In the genomic region with DNA sequence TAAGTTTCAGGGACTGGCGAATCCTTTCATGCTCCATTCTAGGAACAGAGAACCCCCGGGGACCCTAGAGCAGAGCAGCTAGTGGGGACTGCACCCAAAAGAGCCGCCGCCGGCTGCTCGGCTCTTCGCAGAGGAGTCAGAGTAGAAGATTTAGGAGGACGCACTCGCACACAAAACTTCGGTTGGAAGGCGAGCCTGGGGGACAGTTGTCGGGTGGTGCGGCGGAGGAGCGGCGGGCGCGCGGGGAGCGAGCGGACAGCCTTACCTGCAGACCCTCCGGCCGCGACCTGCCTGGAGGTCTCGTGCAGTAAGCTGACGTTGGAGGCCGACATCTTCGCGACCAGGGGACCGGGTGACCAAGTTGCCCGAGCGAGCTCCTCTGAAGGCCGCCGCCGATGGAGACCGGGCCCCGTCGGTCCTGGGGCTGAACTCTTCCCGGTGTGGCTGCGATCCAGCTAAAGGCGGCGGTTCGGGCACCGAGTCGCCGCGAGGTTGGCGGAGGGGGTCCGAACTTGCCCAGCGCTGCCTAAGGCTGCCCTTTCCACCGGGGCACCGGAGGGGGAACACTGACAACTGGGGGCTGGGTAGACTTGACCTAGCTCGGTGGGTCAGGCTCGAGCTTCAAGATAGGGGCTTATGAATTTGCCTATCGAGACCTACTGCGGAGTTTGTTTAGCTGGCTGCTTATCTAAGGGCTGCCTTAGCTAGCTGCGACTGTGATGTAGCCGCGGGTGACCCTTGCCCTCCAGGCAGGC, we compare ENCODE assay signal across 9 mouse cellular contexts. TPM values are rescaled to one million over a fixed set of nuclear protein-coding genes. Genes with fewer than 3 reads are reported as not detected.
DNase-seq lines count a peak whose midpoint lies in the region; ATAC-seq lines count a peak whose summit lies in the region.
"Had no signal": no experiment of that assay in that cellular context is flagged by ENCODE, and none has a peak within 500 bp of the region (broad histone marks: within the 10 kb centered on the region; RNA-seq: fewer than 3 reads in every experiment).

No protein-coding gene starts in this region.

- ATAC-seq in hindbrain, embryonic 15.5 days (ENCODE audit: low FRiP score, low read depth) = peak; percentile 34; the same call in 1 of the 2 replicates
- ATAC-seq in liver, embryonic 11.5 days (replicated peaks; ENCODE audit: low FRiP score) = peak; percentile 86

- peaks cover 16% of the 10 kb centered on the region; the same call in 1 of the 2 replicates for H3K27me3 ChIP-seq in hindbrain, embryonic 15.5 days
- no peaks in the 10 kb centered on the region for H3K27me3 ChIP-seq in liver, embryonic 11.5 days (replicated peaks; ENCODE audit: control insufficient read depth, insufficient read depth, low read length)
- H3K27me3 ChIP-seq: CH12.LX had no signal

- H3K4me2 ChIP-seq in hindbrain, embryonic 15.5 days = peak overlapping the region; percentile 82
- peak overlapping the region; percentile 88 for H3K4me2 ChIP-seq in liver, embryonic 11.5 days

- no peaks in the 10 kb centered on the region for H3K36me3 ChIP-seq in hindbrain, embryonic 15.5 days
- H3K36me3 ChIP-seq in liver, embryonic 11.5 days (ENCODE audit: control insufficient read depth, insufficient read depth, low read length) = no peaks in the 10 kb centered on the region

- peak overlapping the region; percentile 21 for H3K9ac ChIP-seq in hindbrain, embryonic 15.5 days
- H3K9ac ChIP-seq in liver, embryonic 11.5 days (ENCODE audit: low read depth, low read length) = peak overlapping the region; percentile 82

- no peaks in the 10 kb centered on the region for H3K9me3 ChIP-seq in hindbrain, embryonic 15.5 days
- no peaks in the 10 kb centered on the region for H3K9me3 ChIP-seq in liver, embryonic 11.5 days (ENCODE audit: control insufficient read depth, low read length)

- H3K4me3 ChIP-seq in hindbrain, embryonic 15.5 days = peak overlapping the region; percentile 42
- peak overlapping the region; percentile 82 for H3K4me3 ChIP-seq in liver, embryonic 11.5 days (ENCODE audit: low read depth, low read length)

- H3K27ac ChIP-seq in hindbrain, embryonic 15.5 days (replicated peaks) = no peak overlapping the region
- H3K27ac ChIP-seq in liver, embryonic 11.5 days (ENCODE audit: low read depth, low read length) = peak overlapping the region; percentile 100

- intact Hi-C loops in heart, postnatal 25 days (cut with DNase I) = no loop called here

- H3K4me1 ChIP-seq in hindbrain, embryonic 15.5 days (replicated peaks) = peaks cover 10% of the 10 kb centered on the region
- H3K4me1 ChIP-seq in liver, embryonic 11.5 days (replicated peaks; ENCODE audit: control insufficient read depth, insufficient read depth, low read length) = peaks cover 6% of the 10 kb centered on the region

- WGBS in hindbrain, embryonic 15.5 days = under 1% methylated on average over 59 of the region's 59 CpGs
- WGBS in liver, embryonic 11.5 days = under 1% methylated on average over 59 of the region's 59 CpGs

- peak; percentile 91 for DNase-seq in heart, adult 11 months
- DNase-seq in heart, postnatal 25 days (ENCODE audit: low spot score) = no peak
- peak; percentile 62 for DNase-seq in c-Kit-negative CD71-positive TER-119-positive erythroid progenitor cells, embryonic 14.5 days (ENCODE audit: low read depth, low spot score)
- peak; percentile 19 for DNase-seq in gastrocnemius, adult 18-20 months (ENCODE audit: low spot score)
- DNase-seq in liver, embryonic 11.5 days (ENCODE audit: low spot score) = peak; percentile 77
- DNase-seq in neural tube, embryonic 10.5 days (ENCODE audit: extremely low spot score, low spot score) = peak; percentile 74
- peak; percentile 35 for DNase-seq in urinary bladder, adult 2 months (ENCODE audit: low spot score)

RNA-seq across cellular contexts. Expression of a gene that starts 0.5 kb away (rescaled TPM):
- total RNA-seq in heart, postnatal 25 days (2021) = under 1 TPM; 0.08 to 0.42 TPM
- under 1 TPM in 1 of 2 experiments, not detected in 1; 0.33 TPM for total RNA-seq in gastrocnemius, adult 18-20 months (2021)
- 0.10 and 0.33 TPM in 2 replicates for polyA plus RNA-seq in hindbrain, embryonic 15.5 days (2015; fragmentation: Nextera tagmentation; extraction: Ambion mirVana)
- polyA plus RNA-seq in liver, embryonic 11.5 days (2014; fragmentation: Nextera tagmentation; extraction: Ambion mirVana) = 40.5 and 41.5 TPM in 2 replicates
- 0.37 and 0.47 TPM in 2 replicates for polyA plus RNA-seq in urinary bladder, adult 2 months (2012; rRNA removed)
- total RNA-seq: CH12.LX had no signal

RNA-seq across cellular contexts. Expression of a gene that starts 33.4 kb away (rescaled TPM):
- total RNA-seq in heart, postnatal 25 days (2021) = 10 to 100 TPM; 16.0 to 18.1 TPM
- total RNA-seq in gastrocnemius, adult 18-20 months (2021) = 10 to 100 TPM; 26.0 to 28.1 TPM
- 24.7 and 28.1 TPM in 2 replicates for polyA plus RNA-seq in hindbrain, embryonic 15.5 days (2015; fragmentation: Nextera tagmentation; extraction: Ambion mirVana)
- polyA plus RNA-seq in liver, embryonic 11.5 days (2014; fragmentation: Nextera tagmentation; extraction: Ambion mirVana) = 86.0 and 102 TPM in 2 replicates
- polyA plus RNA-seq in urinary bladder, adult 2 months (2012; rRNA removed) = 19.9 and 23.6 TPM in 2 replicates

RNA-seq across cellular contexts. Expression of a gene that starts 33.4 kb away (rescaled TPM):
- total RNA-seq in heart, postnatal 25 days (2021) = 1 to 10 TPM; 4.0 to 4.4 TPM
- 1 to 10 TPM; 3.1 to 4.0 TPM for total RNA-seq in gastrocnemius, adult 18-20 months (2021)
- polyA plus RNA-seq in hindbrain, embryonic 15.5 days (2015; fragmentation: Nextera tagmentation; extraction: Ambion mirVana) = 4.1 and 4.9 TPM in 2 replicates
- polyA plus RNA-seq in liver, embryonic 11.5 days (2014; fragmentation: Nextera tagmentation; extraction: Ambion mirVana) = 8.5 and 11.0 TPM in 2 replicates
- 15.5 and 18.4 TPM in 2 replicates for polyA plus RNA-seq in urinary bladder, adult 2 months (2012; rRNA removed)

Comparison
In these comparisons a context has a peak if more than half of its experiments do, and no peak if none do; other contexts are left out.
1. RNA of a gene that starts 0.5 kb away (polyA plus RNA-seq): 40.5 to 41.5 TPM in liver, embryonic 11.5 days; 0.37 to 0.47 TPM in urinary bladder, adult 2 months and 0.10 to 0.33 TPM in hindbrain, embryonic 15.5 days; every median in the first group is over 10 times any median in the second.